Mouse (Mus musculus): ENCODE results near the gene Tmem116.

Tmem116 gene

GRCm38 (mm10) chr5:121462171-121462502, 10.4 kb downstream of the Tmem116 start:
- no peak for DNase-seq (ENCODE audit: low spot score in 2 of 2)

- DNase-seq (ENCODE audit: low spot score in 2 of 2): no peak
Observed at GRCm38 (mm10) chr5:121462967-121463366, 11.3 kb downstream of the Tmem116 start.

GRCm38 (mm10) chr5:121463601-121464250, 12.0 kb downstream of the Tmem116 start:
- no peak for DNase-seq (ENCODE audit: low spot score in 2 of 2)

GRCm38 (mm10) chr5:121469566-121469965, 17.9 kb downstream of the Tmem116 start:
- no peak for DNase-seq (ENCODE audit: low spot score in 2 of 2)

GRCm38 (mm10) chr5:121472411-121472810, 20.7 kb downstream of the Tmem116 start:
- no peak for DNase-seq (ENCODE audit: low spot score in 2 of 2)

- DNase-seq (ENCODE audit: low spot score in 2 of 2): no peak
Observed at GRCm38 (mm10) chr5:121474610-121475009, 22.9 kb downstream of the Tmem116 start.

GRCm38 (mm10) chr5:121476040-121476439, 24.3 kb downstream of the Tmem116 start:
- DNase-seq (ENCODE audit: low spot score in 2 of 2): no peak

GRCm38 (mm10) chr5:121477680-121478079, 26.0 kb downstream of the Tmem116 start:
- peak; percentile 20 to 36 for DNase-seq (ENCODE audit: low spot score in 2 of 2)

GRCm38 (mm10) chr5:121484801-121485200, 33.1 kb downstream of the Tmem116 start:
- DNase-seq (ENCODE audit: low spot score in 2 of 2): no peak

- no peak for DNase-seq (ENCODE audit: low spot score in 2 of 2)
Observed at GRCm38 (mm10) chr5:121493305-121493704, 41.6 kb downstream of the Tmem116 start.

GRCm38 (mm10) chr5:121500719-121501118, 49.0 kb downstream of the Tmem116 start:
- no peak for DNase-seq (ENCODE audit: low spot score in 2 of 2)

GRCm38 (mm10) chr5:121501424-121501996, 49.8 kb downstream of the Tmem116 start:
- DNase-seq (ENCODE audit: low spot score in 2 of 2): peak; percentile 43 to 67

- DNase-seq (ENCODE audit: low spot score in 2 of 2): no peak
Observed at GRCm38 (mm10) chr5:121503231-121503630, 51.5 kb downstream of the Tmem116 start, which contains the start of gene Adam1b. TSS of gene Adam1b (minus strand) at chr5:121503435.

GRCm38 (mm10) chr5:121506846-121507245, 55.2 kb downstream of the Tmem116 start:
- DNase-seq (ENCODE audit: low spot score in 2 of 2): no peak

- no peak for DNase-seq (ENCODE audit: low spot score in 2 of 2)
Observed at GRCm38 (mm10) chr5:121510009-121510408, 58.3 kb downstream of the Tmem116 start.

- DNase-seq (ENCODE audit: low spot score in 2 of 2): no peak
Observed at GRCm38 (mm10) chr5:121518983-121519382, 67.3 kb downstream of the Tmem116 start.

- DNase-seq (ENCODE audit: low spot score in 2 of 2): peak; percentile 53 to 76
Observed at GRCm38 (mm10) chr5:121519758-121520157, 68.1 kb downstream of the Tmem116 start.

- no peak for DNase-seq (ENCODE audit: low spot score in 2 of 2)
Observed at GRCm38 (mm10) chr5:121525774-121526450, 74.2 kb downstream of the Tmem116 start.

- no peak for DNase-seq (ENCODE audit: low spot score in 2 of 2)
Observed at GRCm38 (mm10) chr5:121526526-121526925, 74.8 kb downstream of the Tmem116 start.

- DNase-seq (ENCODE audit: low spot score in 2 of 2): no peak
Observed at GRCm38 (mm10) chr5:121526961-121527360, 75.3 kb downstream of the Tmem116 start.

GRCm38 (mm10) chr5:121534521-121534920, 82.8 kb downstream of the Tmem116 start:
- peak in 1 of 2 experiments; percentile 19 for DNase-seq (ENCODE audit: low spot score in 2 of 2)

GRCm38 (mm10) chr5:121535116-121535515, 83.4 kb downstream of the Tmem116 start:
- no peak for DNase-seq (ENCODE audit: low spot score in 2 of 2)

GRCm38 (mm10) chr5:121536921-121537555, 85.3 kb downstream of the Tmem116 start:
- DNase-seq (ENCODE audit: low spot score in 2 of 2): no peak
